Mouse (Mus musculus) cerebellum, adult 2 months (tissue): ENCODE measurements at regions not wholly inside any gene's neighbourhood (a gene's known extent, or its start where the extent isn't known, plus 50 kb on each side); places are given as distances from the start of the nearest gene placed in this dataset.

Experiments used
- DNase-seq, 2 experiments: peaks; one replicate each; pipeline ENCODE4 v3.0.0; 2021
- H3K27ac ChIP-seq: fragments of 200-500 bp; 2 replicates; pipeline ENCODE4 v1.5.1; 2012; ENCODE audit warnings: low read length, control low read depth, inconsistent platforms; ENCODE audit not compliant: insufficient read depth
- H3K27me3 ChIP-seq: fragments of 200-500 bp; 2 replicates; pipeline ENCODE4 v1.6.1; 2012; ENCODE audit warnings: inconsistent platforms, mild to moderate bottlenecking, low read length, moderate library complexity; ENCODE audit not compliant: control insufficient read depth, insufficient read depth
- H3K4me1 ChIP-seq: fragments of 200-500 bp; 2 replicates; pipeline ENCODE4 v1.6.1; 2011; ENCODE audit warnings: low read length; ENCODE audit not compliant: control insufficient read depth, insufficient read depth
- H3K4me3 ChIP-seq: fragments of 200-500 bp; replicated peaks from 2 replicates; pipeline ENCODE3; 2011; ENCODE audit warnings: mild to moderate bottlenecking, low read depth, low read length, control low read depth; ENCODE audit not compliant: insufficient read depth
- CTCF ChIP-seq: fragments of 200-500 bp; IDR thresholded peaks from 2 replicates; pipeline ENCODE4 v1.5.1; 2011; ENCODE audit warnings: low read depth, mild to moderate bottlenecking, control low read depth, low read length, moderate library complexity, borderline replicate concordance; ENCODE audit not compliant: insufficient read depth
- POLR2A ChIP-seq: fragments of 200-500 bp; IDR thresholded peaks from 2 replicates; pipeline ENCODE4 v1.6.1; 2011; ENCODE audit warnings: low read length, control low read depth, borderline replicate concordance; ENCODE audit not compliant: insufficient read depth
- WGBS: fragments of 180-500 bp; shearing (Covaris S2); methylation state at CpG from one replicate; pipeline ENCODE4 v1.1.7; 2018; 5-methylcytosine and 5-hydroxymethylcytosine counted together

- H3K27me3 ChIP-seq: no peaks in the 10 kb centered on the region
- DNase-seq: no peak
- H3K27ac ChIP-seq: no peak overlapping the region
- 88% methylated on average over 7 of the region's 7 CpGs for WGBS
- no peaks in the 10 kb centered on the region for H3K4me1 ChIP-seq
- TF ChIP-seq CTCF: no peak
- TF ChIP-seq POLR2A: no peak
- no peak overlapping the region for H3K4me3 ChIP-seq
These were observed 378.0 kb downstream of the Hs3st3b1 start for GRCm38 (mm10) chr11:63543971-63544696.

- no peak overlapping the region for H3K27ac ChIP-seq
- no peak for TF ChIP-seq POLR2A
- no peaks in the 10 kb centered on the region for H3K27me3 ChIP-seq
- 12% methylated on average over 7 of the region's 7 CpGs for WGBS
- no peak overlapping the region for H3K4me3 ChIP-seq
- no peak for DNase-seq
- H3K4me1 ChIP-seq: no peaks in the 10 kb centered on the region
These were observed 376.6 kb downstream of the Hs3st3b1 start for GRCm38 (mm10) chr11:63545516-63545915.

- WGBS: 47% methylated on average over 6 of the region's 6 CpGs
- no peak for DNase-seq
- Histone ChIP-seq H3K27ac (no peak overlapping the region), H3K4me3 (no peak overlapping the region), H3K27me3 (no peaks in the 10 kb centered on the region), H3K4me1 (no peaks in the 10 kb centered on the region)
- TF ChIP-seq CTCF (no peak), POLR2A (no peak)
These were observed 361.6 kb downstream of the Hs3st3b1 start for GRCm38 (mm10) chr11:63560466-63560865.

- H3K4me3 ChIP-seq: no peak overlapping the region
- H3K27ac ChIP-seq: no peak overlapping the region
- WGBS: 71% methylated on average over 2 of the region's 2 CpGs
- H3K4me1 ChIP-seq: no peaks in the 10 kb centered on the region
- no peaks in the 10 kb centered on the region for H3K27me3 ChIP-seq
- DNase-seq: peak in 1 of 2 experiments; percentile 4
- TF ChIP-seq CTCF (no peak), POLR2A (no peak)
These were observed 359.4 kb downstream of the Hs3st3b1 start for GRCm38 (mm10) chr11:63562696-63563095.

- no peak for DNase-seq
- 84% methylated on average over 8 of the region's 8 CpGs for WGBS
- no peak overlapping the region for H3K27ac ChIP-seq
- no peaks in the 10 kb centered on the region; the same call in 1 of the 2 replicates for H3K27me3 ChIP-seq
- no peak overlapping the region for H3K4me3 ChIP-seq
- H3K4me1 ChIP-seq: no peaks in the 10 kb centered on the region
- TF ChIP-seq POLR2A: no peak
- TF ChIP-seq CTCF: no peak
These were observed 356.4 kb downstream of the Hs3st3b1 start for GRCm38 (mm10) chr11:63565471-63566232.

GRCm38 (mm10) chr11:63569785-63570479, 352.2 kb downstream of the Hs3st3b1 start:
- H3K27ac ChIP-seq: no peak overlapping the region
- H3K4me1 ChIP-seq: no peaks in the 10 kb centered on the region
- no peaks in the 10 kb centered on the region; the same call in 1 of the 2 replicates for H3K27me3 ChIP-seq
- 86% methylated on average over 15 of the region's 15 CpGs for WGBS
- no peak overlapping the region for H3K4me3 ChIP-seq
- DNase-seq: no peak
- no peak for TF ChIP-seq CTCF

- Histone ChIP-seq H3K4me3 (no peak overlapping the region), H3K27me3 (no peaks in the 10 kb centered on the region; the same call in 1 of the 2 replicates), H3K27ac (no peak overlapping the region), H3K4me1 (no peaks in the 10 kb centered on the region)
- WGBS: 89% methylated on average over 1 of the region's 1 CpGs
- no peak for DNase-seq
- no peak for TF ChIP-seq POLR2A
- no peak for TF ChIP-seq CTCF
These were observed 351.4 kb downstream of the Hs3st3b1 start for GRCm38 (mm10) chr11:63570646-63571045.
